Mouse (Mus musculus): ENCODE results near the gene Enox1.

DNA sequence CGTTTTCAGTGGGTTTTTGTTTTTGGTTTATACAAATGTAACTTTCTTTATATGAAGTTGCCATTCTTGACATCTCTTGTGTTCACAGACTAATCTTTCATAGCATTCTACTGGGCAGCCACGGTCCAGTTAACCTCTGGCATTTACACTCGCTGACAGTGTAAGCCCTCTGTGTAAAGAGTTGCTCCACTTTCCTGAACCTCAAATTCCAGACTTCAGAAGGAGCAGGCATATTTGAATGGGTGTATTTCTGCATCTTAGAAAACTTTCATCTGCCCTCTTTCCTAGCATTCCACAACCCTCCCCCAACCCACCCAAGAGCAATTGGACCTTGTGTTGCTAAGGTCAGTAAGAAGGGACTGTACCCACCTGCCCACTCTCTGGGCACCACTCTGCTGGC is 171.1 kb downstream of the Enox1 start:
- no peak for TF ChIP-seq GATA1 (IDR thresholded peaks at IDR 0.05; ENCODE audit: low read length)
- no peak for TF ChIP-seq TAL1 (IDR thresholded peaks at IDR 0.05; ENCODE audit: low read length)
